Mouse (Mus musculus) thymus, adult 2 months (tissue): ENCODE results near the gene Scube2.

ENCODE experiments used
- CTCF ChIP-seq: fragments of 200-500 bp; IDR thresholded peaks from 2 replicates; pipeline ENCODE4 v1.5.1; 2012; ENCODE audit warnings: mild to moderate bottlenecking, control low read depth, low read length, moderate library complexity, borderline replicate concordance; ENCODE audit not compliant: control insufficient read depth, poor library complexity, insufficient read depth; ENCODE audit errors: extremely low read depth
- POLR2A ChIP-seq: fragments of 200-500 bp; IDR thresholded peaks from 2 replicates; pipeline ENCODE4 v1.6.1; 2012; ENCODE audit warnings: mild to moderate bottlenecking, low read length, control low read depth, moderate library complexity; ENCODE audit not compliant: control insufficient read depth, poor library complexity, insufficient read depth; ENCODE audit errors: extremely low read depth

DNA sequence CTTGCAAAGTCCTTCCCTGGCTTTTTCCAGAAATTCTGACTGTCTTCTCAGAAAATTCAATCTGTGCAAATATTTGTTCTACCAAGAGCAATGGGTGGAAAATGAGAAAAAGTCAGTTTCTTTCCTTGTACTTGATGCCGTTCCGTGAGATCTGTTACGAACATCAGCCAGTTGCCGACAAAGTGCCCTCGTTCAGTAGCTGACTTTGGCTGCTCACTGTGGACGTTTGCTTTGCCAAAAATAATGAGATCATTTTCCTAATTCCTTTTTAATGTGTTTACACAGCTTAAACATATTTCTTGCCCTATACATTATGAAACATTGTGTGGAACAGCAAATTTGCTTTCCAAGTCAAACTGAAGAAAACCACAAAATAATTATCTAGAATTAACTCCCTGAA lies 30.6 kb downstream of the Scube2 start:
- no peak for TF ChIP-seq CTCF
- no peak for TF ChIP-seq POLR2A
